Mouse (Mus musculus) C2C12 (cell line): ENCODE results near the gene Otof. TPM values are rescaled to one million over a fixed set of nuclear protein-coding genes. Genes with fewer than 3 reads are reported as not detected.

Experiments
- H3K27me3 ChIP-seq: one replicate; pipeline ENCODE4 v1.6.1; 2011; ENCODE audit not compliant: control insufficient read depth, insufficient read depth, insufficient read length
- H3K36me3 ChIP-seq: one replicate; pipeline ENCODE4 v1.6.1; 2011; ENCODE audit not compliant: control insufficient read depth, insufficient read depth
- H3K4me3 ChIP-seq: one replicate; pipeline ENCODE4 v1.5.1; 2011; ENCODE audit warnings: mild to moderate bottlenecking, control low read depth; ENCODE audit not compliant: poor library complexity, insufficient read depth, severe bottlenecking
- H3K79me2 ChIP-seq: one replicate; pipeline ENCODE4 v1.6.1; 2011; ENCODE audit not compliant: control insufficient read depth, insufficient read depth
- H3K79me3 ChIP-seq: one replicate; pipeline ENCODE4 v1.6.1; 2011; ENCODE audit warnings: low read depth, control low read depth
- H3ac ChIP-seq: one replicate; pipeline ENCODE3; 2011; ENCODE audit warnings: low read depth; ENCODE audit not compliant: control insufficient read depth, insufficient read length
- CEBPB ChIP-seq: IDR thresholded peaks from one replicate; pipeline ENCODE4 v1.6.1; 2011; ENCODE audit warnings: low read depth, mild to moderate bottlenecking, control low read depth, moderate library complexity
- CTCF ChIP-seq: IDR thresholded peaks from one replicate; pipeline ENCODE4 v1.5.1; 2011; ENCODE audit not compliant: control insufficient read depth, insufficient read depth, insufficient read length
- FOSL1 ChIP-seq: IDR thresholded peaks from one replicate; pipeline ENCODE4 v1.8.0; 2011; ENCODE audit warnings: mild to moderate bottlenecking, low read length; ENCODE audit not compliant: poor library complexity, insufficient read depth, severe bottlenecking
- MAX ChIP-seq: IDR thresholded peaks from one replicate; pipeline ENCODE4 v1.6.1; 2011; ENCODE audit warnings: mild to moderate bottlenecking, control low read depth
- MYOD1 ChIP-seq: IDR thresholded peaks from one replicate; pipeline ENCODE4 v1.6.1; 2011; ENCODE audit warnings: low read depth; ENCODE audit not compliant: control insufficient read depth, insufficient read length
- MYOG ChIP-seq: IDR thresholded peaks from one replicate; pipeline ENCODE4 v1.6.1; 2011; ENCODE audit not compliant: control insufficient read depth, insufficient read length; ENCODE audit errors: extremely low read depth
- USF1 ChIP-seq: IDR thresholded peaks from one replicate; pipeline ENCODE4 v1.6.1; 2011; ENCODE audit warnings: low read depth, mild to moderate bottlenecking, control low read depth, moderate library complexity
- polyA plus RNA-seq: library from polyadenylated mRNA; unstranded; fragments of >200 nt; fragmentation: generic; extraction: Trizol; gene quantifications from one replicate; pipeline ENCODE4 v1.2.1, GENCODE M21; 2012; ENCODE audit warnings: missing spikeins

The Otof gene
- polyA plus RNA-seq, 1 experiment, result not detected

- Histone ChIP-seq H3K4me3 (no peak overlapping the region), H3K79me3 (no peaks in the 10 kb centered on the region), H3K27me3 (peaks cover 35% of the 10 kb centered on the region), H3K79me2 (no peaks in the 10 kb centered on the region), H3K36me3 (no peaks in the 10 kb centered on the region), H3ac (no peak overlapping the region)
- TF ChIP-seq CTCF (no peak), MYOD1 (no peak), CEBPB (no peak), MAX (no peak), MYOG (no peak)
Measured at GRCm38 (mm10) chr5:30490845-30491244, 29.1 kb upstream of the Otof start.

GRCm38 (mm10) chr5:30490215-30490614, 28.5 kb upstream of the Otof start:
- Histone ChIP-seq H3ac (no peak overlapping the region), H3K79me3 (no peaks in the 10 kb centered on the region), H3K27me3 (peaks cover 36% of the 10 kb centered on the region), H3K79me2 (no peaks in the 10 kb centered on the region), H3K36me3 (no peaks in the 10 kb centered on the region), H3K4me3 (no peak overlapping the region)
- TF ChIP-seq MYOD1 (no peak), MAX (no peak), CTCF (no peak), USF1 (no peak), CEBPB (no peak), FOSL1 (no peak), MYOG (no peak)

GRCm38 (mm10) chr5:30485136-30485535, 23.4 kb upstream of the Otof start:
- Histone ChIP-seq H3K27me3 (peaks cover 61% of the 10 kb centered on the region), H3K79me3 (no peaks in the 10 kb centered on the region), H3K36me3 (no peaks in the 10 kb centered on the region), H3K4me3 (no peak overlapping the region), H3ac (no peak overlapping the region), H3K79me2 (no peaks in the 10 kb centered on the region)
- TF ChIP-seq FOSL1 (no peak), MYOD1 (no peak), CTCF (no peak), USF1 (no peak)

GRCm38 (mm10) chr5:30484591-30484990, 22.9 kb upstream of the Otof start:
- Histone ChIP-seq H3K79me2 (no peaks in the 10 kb centered on the region), H3ac (no peak overlapping the region), H3K4me3 (no peak overlapping the region), H3K36me3 (no peaks in the 10 kb centered on the region), H3K79me3 (no peaks in the 10 kb centered on the region), H3K27me3 (peaks cover 66% of the 10 kb centered on the region)
- TF ChIP-seq MYOG (no peak), MYOD1 (no peak), CTCF (no peak), CEBPB (no peak), USF1 (no peak), FOSL1 (no peak), MAX (no peak)

- TF ChIP-seq USF1 (no peak), CTCF (no peak), MAX (no peak), MYOD1 (no peak), CEBPB (no peak), MYOG (no peak), FOSL1 (no peak)
- Histone ChIP-seq H3K36me3 (no peaks in the 10 kb centered on the region), H3K4me3 (no peak overlapping the region), H3K79me2 (no peaks in the 10 kb centered on the region), H3K79me3 (no peaks in the 10 kb centered on the region), H3K27me3 (peaks cover 65% of the 10 kb centered on the region), H3ac (no peak overlapping the region)
Measured at GRCm38 (mm10) chr5:30483533-30483932, 21.8 kb upstream of the Otof start.

GRCm38 (mm10) chr5:30482319-30482718, 20.6 kb upstream of the Otof start:
- Histone ChIP-seq H3K27me3 (peaks cover 60% of the 10 kb centered on the region), H3K79me2 (no peaks in the 10 kb centered on the region), H3K79me3 (no peaks in the 10 kb centered on the region), H3K36me3 (no peaks in the 10 kb centered on the region), H3ac (no peak overlapping the region), H3K4me3 (no peak overlapping the region)
- TF ChIP-seq CTCF (peak; percentile 57), FOSL1 (no peak)

- TF ChIP-seq MYOG (no peak), CTCF (peak; percentile 30)
- Histone ChIP-seq H3K79me2 (no peaks in the 10 kb centered on the region), H3K27me3 (peaks cover 57% of the 10 kb centered on the region), H3K79me3 (no peaks in the 10 kb centered on the region), H3ac (no peak overlapping the region), H3K36me3 (no peaks in the 10 kb centered on the region), H3K4me3 (no peak overlapping the region)
Measured at GRCm38 (mm10) chr5:30476534-30476933, 14.8 kb upstream of the Otof start.
